Mouse (Mus musculus): ENCODE measurements at regions not wholly inside any gene's neighbourhood (a gene's known extent, or its start where the extent isn't known, plus 50 kb on each side); places are given as distances from the start of the nearest gene placed in this dataset.

DNA sequence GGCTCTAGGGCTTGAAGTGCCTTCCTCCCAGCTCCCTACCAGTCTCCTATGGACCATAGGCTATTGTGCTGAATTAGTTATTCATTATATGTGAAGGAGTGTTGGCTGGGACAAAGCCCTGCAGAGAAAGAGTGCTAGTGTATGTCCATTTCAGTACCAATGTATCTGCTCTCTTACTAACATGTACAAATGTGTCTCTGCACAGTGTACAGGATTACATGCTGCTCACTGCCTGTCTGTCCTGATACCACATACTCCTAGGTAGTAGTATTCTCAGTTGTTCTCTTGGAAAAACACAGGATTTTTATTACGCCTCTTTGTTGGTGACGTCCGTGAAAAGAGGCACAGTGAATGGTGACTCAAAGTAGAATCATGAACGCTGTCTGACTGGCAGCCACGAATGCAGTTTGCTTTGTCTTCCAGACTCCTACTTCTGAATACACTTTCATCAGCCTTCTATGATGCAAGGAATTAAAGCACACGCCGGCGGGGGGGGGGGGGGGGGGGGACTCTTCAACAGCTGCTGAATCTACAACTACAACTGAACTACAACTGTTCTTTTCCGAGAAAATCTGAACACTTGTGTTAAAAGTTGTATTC is 230.6 kb upstream of the Smim15 start:
- TF ChIP-seq TAL1 (IDR thresholded peaks at IDR 0.05; ENCODE audit: low read length): no peak
- TF ChIP-seq GATA1 (IDR thresholded peaks at IDR 0.05; ENCODE audit: low read length): no peak
